Mouse (Mus musculus): ENCODE measurements around the gene Ssbp3.

GRCm38 (mm10) chr4:106932583-106932982 lies 22.1 kb downstream of the Ssbp3 start:
- TF ChIP-seq CTCF (conservative IDR thresholded peaks at IDR 0.05; ENCODE audit: low read length): no peak
- no peak for TF ChIP-seq POU5F1 (IDR thresholded peaks at IDR 0.05; ENCODE audit: borderline replicate concordance, low read length)

Data from E14TG2a.4 (cell line).